In the genomic region with DNA sequence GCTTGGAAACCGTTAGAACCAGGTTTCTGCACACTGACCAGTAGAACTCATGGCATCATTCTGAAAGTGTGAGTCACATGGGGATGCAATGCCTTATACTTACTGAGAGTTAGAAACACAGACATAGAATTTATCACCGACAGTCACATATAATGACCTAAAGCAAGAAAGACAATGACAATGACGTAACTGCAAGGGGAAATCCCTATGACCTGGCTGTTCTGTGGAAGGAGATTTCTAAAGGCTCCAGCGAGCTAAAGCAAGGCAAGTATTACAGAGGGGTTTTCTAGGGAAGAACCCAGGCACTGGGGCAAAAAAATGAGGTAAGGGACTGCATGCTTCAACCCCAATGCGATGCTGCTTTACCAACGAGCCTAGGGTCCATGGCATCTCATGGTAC, we compare ENCODE assay signal across 10 mouse cellular contexts.
"Had no signal": no experiment of that assay in that cellular context is flagged by ENCODE, and none has a peak within 500 bp of the region (broad histone marks: within the 10 kb centered on the region; RNA-seq: fewer than 3 reads in every experiment).

No protein-coding gene starts in this region.

- H3K9ac ChIP-seq: limb, embryonic 13.5 days; liver, embryonic 14.5 days; midbrain, embryonic 13.5 days had no signal

- ATAC-seq: midbrain, embryonic 13.5 days had no signal

- H3K9me3 ChIP-seq: limb, embryonic 13.5 days; midbrain, embryonic 13.5 days had no signal

- H3K4me3 ChIP-seq: limb, embryonic 13.5 days; midbrain, embryonic 13.5 days had no signal

- H3K27ac ChIP-seq: limb, embryonic 13.5 days; liver, embryonic 14.5 days; midbrain, embryonic 13.5 days; stomach, postnatal 0 days had no signal

- DNase-seq: kidney, postnatal 10 days; kidney, postnatal 4 days; lung, adult 18-20 months; right cerebral cortex, adult 18-20 months; right cerebral cortex, postnatal 25 days; thymus, postnatal 4 days had no signal

- H3K4me2 ChIP-seq: limb, embryonic 13.5 days; midbrain, embryonic 13.5 days had no signal

- H3K36me3 ChIP-seq: limb, embryonic 13.5 days; midbrain, embryonic 13.5 days had no signal

- H3K27me3 ChIP-seq: limb, embryonic 13.5 days had no signal
